Comparison of ENCODE assay signal across 10 mouse cellular contexts in the genomic region with DNA sequence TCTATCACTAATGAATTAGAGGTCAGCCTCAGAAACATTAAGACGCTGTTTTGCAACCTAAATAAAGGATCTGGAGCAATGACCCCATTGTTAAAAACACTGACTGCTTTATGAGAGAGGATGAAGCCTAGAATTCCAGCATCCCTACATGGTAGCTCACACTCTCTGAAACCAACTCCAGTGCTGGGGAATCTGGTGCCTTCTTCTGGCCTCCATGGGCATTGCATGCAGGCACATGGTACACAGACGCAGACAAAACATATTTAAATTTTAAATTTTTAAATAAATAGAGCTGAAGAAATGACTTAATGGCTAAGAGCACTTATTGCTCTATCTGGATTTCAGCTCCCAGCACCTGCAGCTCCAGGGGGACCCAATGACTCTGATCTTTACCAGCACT. TPM values are rescaled to one million over a fixed set of nuclear protein-coding genes. Genes with fewer than 3 reads are reported as not detected.
A peak's percentile ranks its signal among the peaks of the same experiment; 100 is the strongest.
DNase-seq lines count a peak whose midpoint lies in the region; ATAC-seq and TF ChIP-seq lines count a peak whose summit lies in the region.
"Had no signal": no experiment of that assay in that cellular context is flagged by ENCODE, and none has a peak within 500 bp of the region (broad histone marks: within the 10 kb centered on the region; RNA-seq: fewer than 3 reads in every experiment).

No protein-coding gene starts in this region.

- no peak overlapping the region for H3K4me3 ChIP-seq in layer of hippocampus, adult 2 months
- H3K4me3 ChIP-seq: limb, embryonic 12.5 days; midbrain, embryonic 15.5 days had no signal

- peak; percentile 24 to 26 for DNase-seq in cerebellum, postnatal 10 days
- no peak for DNase-seq in layer of hippocampus, adult 2 months (ENCODE audit: low spot score in 2 of 2)
- no peak for DNase-seq in layer of hippocampus, adult 18-20 months (ENCODE audit: low spot score in 2 of 2)
- peak; percentile 46 for DNase-seq in A20 (ENCODE audit: low read depth, low spot score)
- peak; percentile 48 for DNase-seq in embryo, embryonic 10.5 days (ENCODE audit: low spot score)
- no peak for DNase-seq in frontal cortex, postnatal 14 days (ENCODE audit: low spot score in 2 of 2)

- TF ChIP-seq CTCF in layer of hippocampus, adult 2 months (conservative IDR thresholded peaks at IDR 0.05): peak; percentile 67

- no peak overlapping the region for H3K27ac ChIP-seq in layer of hippocampus, adult 2 months
- H3K27ac ChIP-seq: limb, embryonic 12.5 days; midbrain, embryonic 15.5 days had no signal

- ATAC-seq in cerebellum, adult (ENCODE audit: insufficient number of reproducible peaks, low FRiP score, low TSS enrichment): no peak
- no peak for ATAC-seq in granulocyte monocyte progenitor cell, adult 5-6 weeks (replicated peaks; ENCODE audit: poor library complexity, severe bottlenecking)
- ATAC-seq: midbrain, embryonic 15.5 days had no signal

RNA-seq across cellular contexts. Expression of gene Klhl24, which starts 1.4 kb away (rescaled TPM):
- total RNA-seq in layer of hippocampus, adult 2 months (2021): 10 to 100 TPM; 72.4 to 89.3 TPM
- 10 to 100 TPM; 78.8 to 79.7 TPM for total RNA-seq in layer of hippocampus, adult 18-20 months (2021)
- 34.3 and 52.0 TPM in 2 replicates for total RNA-seq in granulocyte monocyte progenitor cell, adult 5-6 weeks (2014; fragmentation: Nextera tagmentation)
- 56.1 and 80.7 TPM in 2 replicates for total RNA-seq in granulocyte monocyte progenitor cell, adult 5-6 weeks (2017)

RNA-seq across cellular contexts. Expression of gene Yeats2, which starts 44.9 kb away (rescaled TPM):
- total RNA-seq in layer of hippocampus, adult 2 months (2021): 10 to 100 TPM; 38.7 to 42.3 TPM
- total RNA-seq in layer of hippocampus, adult 18-20 months (2021): 10 to 100 TPM; 34.1 to 36.2 TPM
- total RNA-seq in granulocyte monocyte progenitor cell, adult 5-6 weeks (2014; fragmentation: Nextera tagmentation): 47.2 and 65.0 TPM in 2 replicates
- total RNA-seq in granulocyte monocyte progenitor cell, adult 5-6 weeks (2017): 25.9 and 30.5 TPM in 2 replicates

Comparison
In these comparisons a context has a peak if more than half of its experiments do, and no peak if none do; other contexts are left out.
1. DNase-seq: peak in cerebellum, postnatal 10 days (2 of 2), A20 (single experiment) and embryo, embryonic 10.5 days (single experiment); none in layer of hippocampus, adult 2 months (0 of 2), layer of hippocampus, adult 18-20 months (0 of 2) and frontal cortex, postnatal 14 days (0 of 2).